Mouse (Mus musculus): ENCODE data around the gene Aplnr. TPM values are rescaled to one million over a fixed set of nuclear protein-coding genes. Genes with fewer than 3 reads are reported as not detected.
A peak's percentile ranks its signal among the peaks of the same experiment; 100 is the strongest.

Aplnr gene
- polyA plus RNA-seq, 1 experiment from 2014 or later, result 19.7 TPM

DNA sequence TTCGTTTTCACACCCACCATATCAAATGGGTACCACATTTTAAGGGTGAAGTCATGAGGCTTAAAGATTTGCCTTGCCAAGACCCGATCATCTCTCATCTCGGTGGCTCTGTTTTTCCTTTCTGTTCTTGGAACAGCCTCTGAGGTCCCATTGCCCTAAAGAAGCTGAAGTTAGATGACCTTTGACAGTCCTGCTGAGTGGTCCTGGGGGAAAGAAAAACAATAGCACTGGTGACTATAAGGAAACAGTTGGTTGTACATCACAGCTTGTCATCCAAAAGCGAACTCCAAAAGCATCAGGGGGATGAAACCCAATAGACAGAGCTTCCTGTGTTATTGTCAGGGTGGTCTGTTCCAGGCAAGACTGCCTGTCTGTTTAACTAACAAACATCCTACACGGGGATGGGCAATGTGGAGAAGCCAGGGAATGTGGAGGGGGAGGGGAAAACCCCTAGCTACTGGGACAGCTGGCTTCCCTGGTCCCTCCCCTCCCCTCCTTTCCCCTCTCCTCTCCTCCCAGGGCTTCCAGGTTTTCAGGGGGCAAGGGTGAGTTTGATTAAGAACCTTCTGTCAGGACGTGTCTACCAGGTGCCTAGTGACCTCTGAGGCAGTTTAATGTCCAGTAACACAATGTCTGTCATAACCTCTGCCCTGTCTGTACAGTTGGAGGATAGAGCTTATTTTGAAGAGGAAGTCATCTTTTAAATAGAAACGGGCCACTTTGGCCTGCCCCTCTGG is 27.5 kb downstream of the Aplnr start:
- no peaks in the 10 kb centered on the region for H3K36me3 ChIP-seq
- no peak overlapping the region for H3K27ac ChIP-seq (replicated peaks)
- WGBS, result 69% methylated on average over 7 of the region's 7 CpGs
- H3K9ac ChIP-seq (replicated peaks), result no peak overlapping the region
- H3K27me3 ChIP-seq, result no peaks in the 10 kb centered on the region
- no peak; the same call in 1 of the 2 replicates for ATAC-seq (replicated peaks)
- no peak overlapping the region for H3K4me2 ChIP-seq (replicated peaks)
- no peaks in the 10 kb centered on the region for H3K9me3 ChIP-seq
- H3K4me1 ChIP-seq, result 0 out of 2 replicates have a peak, but pooled peaks cover 3% of the 10 kb centered on the region
- H3K4me3 ChIP-seq, result no peak overlapping the region

DNA sequence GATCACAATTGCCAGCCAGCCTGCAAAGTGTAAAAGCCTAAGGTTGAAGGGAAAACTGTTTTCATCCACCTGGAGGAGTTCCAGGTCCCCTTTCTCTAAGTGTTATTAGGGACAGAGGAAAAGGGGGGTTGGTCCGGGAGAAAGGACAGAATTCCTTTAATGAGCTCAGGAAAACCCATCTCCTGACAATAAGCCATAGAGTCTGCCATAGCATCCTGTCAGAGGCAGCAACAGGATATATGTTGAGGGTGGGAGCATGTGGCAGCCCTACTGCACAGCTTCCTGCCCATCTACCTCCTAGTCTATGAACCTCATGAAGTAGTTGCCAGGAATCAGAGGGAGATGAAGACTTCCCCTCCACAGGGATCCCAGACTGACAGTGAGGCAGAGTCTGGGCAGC is 31.6 kb downstream of the Aplnr start:
- 40% methylated on average over 1 of the region's 1 CpGs for WGBS
- H3K27me3 ChIP-seq, result no peaks in the 10 kb centered on the region
- ATAC-seq (replicated peaks), result no peak

DNA sequence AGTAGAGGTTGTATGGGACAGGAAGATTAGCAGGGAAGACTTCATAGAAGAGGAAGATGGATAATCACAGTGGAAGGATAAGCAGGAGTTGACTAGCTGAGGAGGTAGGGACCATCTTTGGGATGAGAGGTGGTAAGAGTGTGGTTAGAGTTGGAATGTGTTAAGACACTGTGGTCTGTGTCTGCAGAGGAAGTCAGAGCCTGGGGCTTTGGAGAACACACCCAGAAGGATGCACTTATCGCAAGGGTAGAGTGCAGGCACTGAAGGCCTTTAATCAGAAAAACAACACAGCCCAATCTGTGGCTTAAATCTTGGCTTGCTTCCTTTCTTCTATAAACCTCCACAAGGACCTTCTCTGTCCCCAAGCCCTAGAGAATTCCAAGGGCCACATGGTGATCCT is 32.3 kb downstream of the Aplnr start:
- 80% methylated on average over 1 of the region's 1 CpGs for WGBS
- no peak overlapping the region for H3K4me2 ChIP-seq (replicated peaks)
- no peak for ATAC-seq (replicated peaks)
- no peaks in the 10 kb centered on the region for H3K9me3 ChIP-seq
- H3K4me3 ChIP-seq, result no peak overlapping the region
- no peaks in the 10 kb centered on the region for H3K4me1 ChIP-seq
- H3K36me3 ChIP-seq, result no peaks in the 10 kb centered on the region
- no peak overlapping the region for H3K9ac ChIP-seq (replicated peaks)
- no peaks in the 10 kb centered on the region for H3K27me3 ChIP-seq
- H3K27ac ChIP-seq (replicated peaks), result no peak overlapping the region

More for the DNA sequence above, 31.6 kb downstream of the Aplnr start:
- Histone ChIP-seq H3K4me2 (replicated peaks) (no peak overlapping the region), H3K36me3 (no peaks in the 10 kb centered on the region), H3K4me1 (no peaks in the 10 kb centered on the region), H3K9me3 (no peaks in the 10 kb centered on the region), H3K27ac (replicated peaks) (no peak overlapping the region), H3K4me3 (no peak overlapping the region), H3K9ac (replicated peaks) (no peak overlapping the region)

DNA sequence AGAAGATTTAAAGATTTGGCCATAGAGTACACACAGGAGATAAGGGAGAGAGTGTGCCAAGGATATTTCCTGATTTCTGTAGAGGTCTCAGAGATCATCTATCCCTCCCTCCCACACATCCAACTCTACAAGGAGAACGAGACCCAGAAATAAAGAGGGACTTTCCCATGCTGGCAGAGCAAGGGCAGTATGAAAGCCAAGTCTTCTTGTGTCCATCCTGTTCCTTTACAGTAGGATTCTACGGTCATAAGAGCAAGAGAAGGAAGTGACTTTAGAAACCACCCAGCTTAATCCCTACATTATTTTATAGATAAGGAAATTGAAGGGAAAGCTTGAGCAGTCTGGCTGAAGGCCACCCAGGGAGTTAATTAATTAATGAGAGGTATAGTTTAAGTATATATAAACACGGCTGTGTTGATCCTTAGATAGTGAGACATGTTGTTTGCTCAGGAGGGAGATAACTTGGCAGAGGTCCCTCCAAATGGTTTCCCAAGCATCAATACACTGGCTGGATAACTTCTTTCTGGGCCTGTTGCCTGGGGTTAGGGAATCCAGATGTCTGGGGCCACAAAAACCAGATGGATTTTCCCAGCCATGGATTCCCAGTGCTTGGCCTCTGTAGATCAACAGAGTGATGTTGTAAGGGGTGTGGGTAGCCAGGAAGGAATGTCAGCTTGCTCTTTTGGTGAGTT is 36.2 kb downstream of the Aplnr start:
- Histone ChIP-seq H3K9ac (replicated peaks) (no peak overlapping the region), H3K27ac (replicated peaks) (no peak overlapping the region), H3K4me2 (replicated peaks) (no peak overlapping the region), H3K4me1 (no peaks in the 10 kb centered on the region), H3K4me3 (no peak overlapping the region), H3K27me3 (no peaks in the 10 kb centered on the region), H3K36me3 (no peaks in the 10 kb centered on the region), H3K9me3 (no peaks in the 10 kb centered on the region)
- WGBS, result 70% methylated on average over 3 of the region's 3 CpGs
- no peak for ATAC-seq (replicated peaks)

DNA sequence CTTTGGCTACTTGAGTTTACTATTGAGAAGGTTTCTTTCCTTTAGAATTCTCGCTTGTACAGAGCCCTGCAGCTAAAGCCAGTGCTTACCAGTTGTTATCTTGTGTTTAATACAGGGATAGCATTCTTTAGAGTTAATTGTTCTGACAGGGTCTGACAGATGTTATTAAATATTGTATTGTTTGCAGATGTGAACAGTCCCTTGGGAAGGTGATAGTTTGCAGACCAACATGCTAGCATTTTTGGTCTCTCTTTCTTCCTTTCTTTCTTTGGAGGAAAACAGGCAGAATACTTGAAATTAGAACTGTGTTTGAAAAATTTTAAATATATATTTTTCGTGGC is 36.7 kb downstream of the Aplnr start:
- no peak for ATAC-seq (replicated peaks)
- H3K27ac ChIP-seq (replicated peaks), result no peak overlapping the region
- H3K4me3 ChIP-seq, result no peak overlapping the region
- H3K9ac ChIP-seq (replicated peaks), result no peak overlapping the region
- WGBS, result 73% methylated on average over 2 of the region's 2 CpGs
- H3K36me3 ChIP-seq, result no peaks in the 10 kb centered on the region
- H3K4me1 ChIP-seq, result no peaks in the 10 kb centered on the region
- no peak overlapping the region for H3K4me2 ChIP-seq (replicated peaks)
- H3K9me3 ChIP-seq, result no peaks in the 10 kb centered on the region
- no peaks in the 10 kb centered on the region for H3K27me3 ChIP-seq

DNA sequence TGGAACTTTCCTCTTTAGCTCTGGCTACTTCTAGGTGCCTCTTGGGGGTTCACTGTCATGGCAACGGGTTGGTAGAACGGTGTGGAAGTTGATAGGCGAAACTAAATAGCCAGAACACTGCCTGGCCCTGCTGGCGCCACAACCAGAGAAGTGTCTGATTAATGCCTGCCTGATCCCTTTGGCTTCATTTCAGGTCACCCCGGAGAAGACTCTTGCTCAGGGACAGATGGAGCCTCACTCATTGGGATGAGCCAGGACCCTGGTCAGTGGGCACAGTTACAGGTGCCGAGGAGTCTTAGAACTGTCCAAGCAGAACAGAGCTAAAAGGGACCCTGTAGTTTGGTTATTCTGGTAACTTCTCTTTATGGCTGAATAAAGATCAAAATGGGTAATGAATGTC is 37.5 kb downstream of the Aplnr start:
- no peaks in the 10 kb centered on the region for H3K4me1 ChIP-seq
- no peak overlapping the region for H3K4me2 ChIP-seq (replicated peaks)
- WGBS, result 87% methylated on average over 6 of the region's 6 CpGs
- no peak overlapping the region for H3K4me3 ChIP-seq
- H3K9ac ChIP-seq (replicated peaks), result no peak overlapping the region
- H3K27ac ChIP-seq (replicated peaks), result no peak overlapping the region
- ATAC-seq (replicated peaks), result no peak
- H3K27me3 ChIP-seq, result no peaks in the 10 kb centered on the region
- no peaks in the 10 kb centered on the region for H3K9me3 ChIP-seq
- no peaks in the 10 kb centered on the region for H3K36me3 ChIP-seq

DNA sequence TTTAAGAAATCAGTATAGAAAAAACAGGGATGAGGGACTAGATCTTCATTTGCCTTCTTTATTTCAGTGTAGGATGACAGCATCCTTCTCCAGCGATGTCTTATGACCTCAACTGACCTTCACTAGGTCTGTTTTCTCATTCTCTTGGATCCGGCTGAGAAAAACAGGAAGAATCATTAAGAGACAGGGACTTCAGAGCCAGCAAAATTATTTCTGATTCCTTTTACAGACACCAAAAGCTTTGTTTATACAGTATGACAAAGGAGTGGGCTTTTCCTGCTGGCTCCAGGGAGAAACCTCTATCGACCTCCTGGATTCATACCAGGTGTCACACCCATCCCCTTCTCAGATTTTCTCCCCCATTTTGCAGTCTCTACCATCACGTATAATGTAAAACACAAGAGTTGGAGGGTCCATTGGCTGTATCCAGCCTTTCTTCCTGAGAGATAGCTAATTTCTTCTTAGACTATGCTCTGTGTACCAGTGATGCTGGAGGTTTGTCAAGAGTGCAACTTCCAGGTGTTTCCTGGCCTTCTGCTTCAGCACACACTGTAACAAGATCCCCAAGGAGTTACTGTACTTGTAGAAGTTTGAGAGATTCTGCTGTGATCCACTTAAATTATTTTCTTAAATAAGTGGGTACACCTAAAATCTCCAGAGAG is 42.2 kb downstream of the Aplnr start:
- Histone ChIP-seq H3K4me3 (no peak overlapping the region), H3K27me3 (no peaks in the 10 kb centered on the region), H3K4me2 (replicated peaks) (no peak overlapping the region), H3K9me3 (no peaks in the 10 kb centered on the region), H3K36me3 (no peaks in the 10 kb centered on the region), H3K4me1 (no peaks in the 10 kb centered on the region), H3K9ac (replicated peaks) (no peak overlapping the region), H3K27ac (replicated peaks) (no peak overlapping the region)
- WGBS, result 80% methylated on average over 4 of the region's 4 CpGs
- ATAC-seq (replicated peaks), result no peak

DNA sequence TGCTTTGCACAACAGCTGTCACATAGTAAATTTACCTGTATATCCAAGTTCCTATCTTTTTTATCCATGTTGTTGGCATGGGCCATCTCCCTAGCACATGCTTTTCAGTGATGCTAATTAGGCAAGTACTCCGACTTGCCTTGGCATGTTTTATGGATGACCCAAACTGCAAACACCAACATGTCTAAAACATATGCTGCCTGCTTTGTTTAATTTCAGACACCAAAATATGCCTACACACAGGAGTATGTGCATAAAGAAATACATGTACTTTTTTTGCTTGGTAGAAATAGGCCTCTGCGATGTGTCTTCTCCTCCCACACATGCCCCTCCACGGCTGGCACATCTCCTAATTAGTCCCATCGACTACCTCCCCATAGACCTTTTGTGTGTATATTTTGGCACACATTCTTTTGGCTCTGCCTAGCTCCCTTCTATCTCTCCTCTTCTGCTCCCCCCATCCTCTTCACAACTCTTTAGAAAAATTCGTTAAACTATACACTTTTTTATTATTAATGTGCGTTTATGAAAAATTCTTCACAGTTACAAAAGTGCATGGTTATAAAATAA is 51.6 kb downstream of the Aplnr start:
- Histone ChIP-seq H3K4me1 (no peaks in the 10 kb centered on the region), H3K27me3 (no peaks in the 10 kb centered on the region), H3K4me3 (no peak overlapping the region), H3K4me2 (replicated peaks) (no peak overlapping the region), H3K27ac (replicated peaks) (no peak overlapping the region), H3K9ac (replicated peaks) (no peak overlapping the region), H3K36me3 (peaks cover 4% of the 10 kb centered on the region; the same call in 1 of the 2 replicates), H3K9me3 (no peaks in the 10 kb centered on the region)
- WGBS, result 70% methylated on average over 6 of the region's 6 CpGs
- ATAC-seq (replicated peaks), result peak; percentile 77

Other genes with a start within 250 kb of the Aplnr start
- gene Rtn4rl2, start 249.5 kb upstream of the Aplnr start, polyA plus RNA-seq (2015; fragmentation: Nextera tagmentation; extraction: Ambion mirVana), result 12.8 and 16.3 TPM in 2 replicates
- 3.8 and 4.2 TPM in 2 replicates for gene Slc43a3, start 199.6 kb upstream of the Aplnr start, polyA plus RNA-seq (2015; fragmentation: Nextera tagmentation; extraction: Ambion mirVana)
- 0.31 TPM in 1 of 2 replicates, not detected in the other for gene Prg2, start 155.8 kb upstream of the Aplnr start, polyA plus RNA-seq (2015; fragmentation: Nextera tagmentation; extraction: Ambion mirVana)
- gene Prg3, start 148.0 kb upstream of the Aplnr start, polyA plus RNA-seq (2015; fragmentation: Nextera tagmentation; extraction: Ambion mirVana), result not detected in 2 replicates
- 229 and 235 TPM in 2 replicates for gene Ssrp1, start 99.0 kb upstream of the Aplnr start, polyA plus RNA-seq (2015; fragmentation: Nextera tagmentation; extraction: Ambion mirVana)
- gene P2rx3, start 98.8 kb upstream of the Aplnr start, polyA plus RNA-seq (2015; fragmentation: Nextera tagmentation; extraction: Ambion mirVana), result 0.75 and 1.1 TPM in 2 replicates
- 22.0 and 29.2 TPM in 2 replicates for gene Tnks1bp1, start 88.2 kb upstream of the Aplnr start, polyA plus RNA-seq (2015; fragmentation: Nextera tagmentation; extraction: Ambion mirVana)
- 10.5 and 10.9 TPM in 2 replicates for gene Lrrc55, start 61.0 kb downstream of the Aplnr start, polyA plus RNA-seq (2015; fragmentation: Nextera tagmentation; extraction: Ambion mirVana)
- not detected in 2 replicates for gene Olfr987, start 203.1 kb downstream of the Aplnr start, polyA plus RNA-seq (2015; fragmentation: Nextera tagmentation; extraction: Ambion mirVana)
- not detected in 2 replicates for gene Olfr988, start 227.0 kb downstream of the Aplnr start, polyA plus RNA-seq (2015; fragmentation: Nextera tagmentation; extraction: Ambion mirVana)

Data from forebrain, embryonic 15.5 days (tissue).